Mouse (Mus musculus) lung, postnatal 14 days (tissue): Measurements from ENCODE around the gene Gpn2.

Source experiments
- DNase-seq: peaks from one replicate; pipeline ENCODE4 v3.0.0; 2021

The Gpn2 gene

DNA sequence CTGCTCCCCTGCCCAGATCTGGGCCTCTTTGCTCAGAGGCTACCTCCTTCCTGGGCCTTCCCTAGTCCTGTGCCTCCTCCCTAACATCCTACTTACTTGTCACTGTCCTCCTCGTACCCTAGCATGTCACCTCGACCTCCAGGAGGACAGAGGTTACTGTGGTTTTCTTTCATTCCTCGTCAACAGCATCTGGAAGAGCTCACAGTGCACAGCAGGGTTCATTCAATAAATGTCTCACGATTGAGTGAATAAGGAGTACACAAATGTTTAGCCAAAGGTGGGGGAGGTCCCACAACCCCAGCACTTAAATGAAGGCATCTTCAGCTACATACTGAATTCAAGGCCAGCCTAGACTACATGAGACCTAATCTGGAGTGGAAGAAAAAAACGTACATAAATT lies 42.1 kb downstream of the Gpn2 start:
- DNase-seq = no peak

GRCm38 (mm10) chr4:133626621-133627020 lies 42.5 kb downstream of the Gpn2 start:
- DNase-seq = no peak

- DNase-seq = no peak
Observed at GRCm38 (mm10) chr4:133627039-133627438, 42.9 kb downstream of the Gpn2 start.

- DNase-seq = no peak
Observed at GRCm38 (mm10) chr4:133628517-133628916, 44.4 kb downstream of the Gpn2 start.

DNA sequence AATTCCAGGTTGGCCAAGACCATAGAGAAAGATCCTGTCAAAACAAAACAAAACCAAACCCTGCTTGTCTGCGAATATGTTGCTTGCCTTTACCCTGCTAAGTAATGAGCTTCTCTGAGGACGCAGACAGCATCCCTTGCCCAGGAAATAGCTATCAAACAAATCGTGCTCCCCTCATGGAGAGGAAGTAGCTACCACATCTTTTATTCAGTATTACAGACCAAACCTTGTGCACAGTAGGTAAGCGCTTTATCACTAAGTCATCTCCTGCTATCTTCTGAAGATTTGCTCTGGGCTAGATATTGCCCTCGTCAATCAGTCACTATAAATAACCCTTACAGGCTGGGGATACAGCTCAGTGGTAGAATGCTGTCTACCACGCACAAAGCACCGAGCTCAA lies 45.0 kb downstream of the Gpn2 start:
- DNase-seq = no peak

GRCm38 (mm10) chr4:133630326-133630920 lies 46.3 kb downstream of the Gpn2 start:
- no peak for DNase-seq

DNA sequence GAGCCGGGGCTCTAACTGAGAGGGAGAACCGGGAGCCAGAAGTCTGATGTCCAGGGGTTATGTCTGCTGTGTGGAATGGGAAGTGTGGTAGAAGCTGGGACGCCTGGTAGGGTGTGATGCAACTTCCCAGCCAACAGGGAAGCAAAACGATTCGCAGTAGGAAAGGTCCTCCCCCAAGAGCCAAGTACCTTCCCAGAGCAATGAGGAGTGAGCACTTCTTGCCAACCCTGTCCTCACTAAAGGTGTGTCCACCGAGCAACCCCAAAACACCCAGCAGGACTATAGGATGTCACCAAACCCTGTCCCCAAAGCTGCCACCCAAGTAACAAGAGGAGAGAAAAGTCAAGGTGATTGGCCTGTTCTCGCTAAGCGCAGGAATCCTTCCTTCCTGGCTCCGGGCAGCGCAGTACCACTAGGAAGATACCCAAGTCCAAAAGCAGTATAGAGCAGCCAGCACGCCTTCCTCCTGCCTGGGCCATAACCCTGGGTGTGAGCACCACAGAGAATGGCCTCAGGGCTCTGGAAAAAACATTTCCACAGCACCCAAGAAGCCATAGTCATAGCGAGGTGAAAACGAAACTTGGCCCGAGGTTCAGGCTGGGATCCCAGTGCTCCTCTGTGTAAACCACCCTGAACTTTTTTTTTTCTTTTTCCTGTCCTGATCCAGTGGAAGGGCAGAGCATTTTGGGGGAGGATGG lies 47.1 kb downstream of the Gpn2 start:
- DNase-seq = peak; percentile 35

DNA sequence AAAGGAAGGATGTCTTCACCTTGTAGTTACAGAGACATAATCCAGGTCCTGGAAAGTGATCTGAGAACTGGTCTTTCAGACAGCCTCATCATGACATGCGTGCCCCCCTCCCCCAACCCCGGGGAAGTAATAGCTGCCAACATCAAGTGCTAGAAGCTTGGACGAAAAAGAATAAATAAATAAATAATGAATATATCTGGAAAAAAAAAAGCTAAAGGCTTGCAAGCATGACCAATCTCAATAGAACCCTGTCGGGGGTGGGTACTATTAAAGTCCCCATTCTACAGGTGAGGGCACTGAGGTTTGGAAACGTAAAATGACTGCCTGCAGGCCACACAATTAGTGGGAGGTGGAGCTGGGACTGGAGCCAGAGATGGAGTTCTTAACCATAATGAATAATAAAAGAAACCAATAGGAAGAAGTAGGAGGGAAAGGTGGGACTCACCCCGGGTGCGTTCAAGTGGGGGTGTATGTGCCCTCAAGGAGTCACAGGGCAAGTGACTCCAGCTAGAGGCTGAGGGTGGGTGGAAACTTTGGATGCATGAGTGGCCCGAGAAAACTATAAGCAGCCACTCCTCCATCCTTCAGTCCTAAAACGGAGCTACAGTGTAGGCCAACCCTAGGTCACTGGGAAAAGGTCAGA lies 47.7 kb downstream of the Gpn2 start:
- peak; percentile 51 for DNase-seq

- DNase-seq = peak; percentile 34
Observed at GRCm38 (mm10) chr4:133632483-133633327, 48.5 kb downstream of the Gpn2 start.

- DNase-seq = peak; percentile 91
Observed at GRCm38 (mm10) chr4:133633332-133634042, 49.3 kb downstream of the Gpn2 start.

GRCm38 (mm10) chr4:133634043-133634410 lies 49.9 kb downstream of the Gpn2 start:
- no peak for DNase-seq
